Mouse (Mus musculus) ES-Bruce4 (cell line): Measurements from ENCODE around the gene Rnf19b. TPM values are rescaled to one million over a fixed set of nuclear protein-coding genes. Genes with fewer than 3 reads are reported as not detected.

Experiments used
- H3K27ac ChIP-seq: 2 replicates; pipeline ENCODE4 v1.5.1; 2012; ENCODE audit warnings: low read length, inconsistent platforms; ENCODE audit not compliant: insufficient read depth
- H3K27me3 ChIP-seq: 2 replicates; pipeline ENCODE4 v1.6.1; 2012; ENCODE audit warnings: mild to moderate bottlenecking, low read length, inconsistent platforms; ENCODE audit not compliant: control insufficient read depth, poor library complexity, insufficient read depth, severe bottlenecking
- H3K36me3 ChIP-seq: 2 replicates; pipeline ENCODE4 v1.6.1; 2012; ENCODE audit warnings: inconsistent platforms, mild to moderate bottlenecking, low read length, moderate library complexity; ENCODE audit not compliant: control insufficient read depth, poor library complexity, insufficient read depth, severe bottlenecking
- H3K4me1 ChIP-seq: one replicate; pipeline ENCODE4 v1.8.1; 2011; ENCODE audit warnings: low read length; ENCODE audit not compliant: control insufficient read depth, insufficient read depth
- H3K4me3 ChIP-seq: 2 replicates; pipeline ENCODE4 v1.5.1; 2011; ENCODE audit warnings: low read depth, mild to moderate bottlenecking, low read length
- H3K9ac ChIP-seq: 2 replicates; pipeline ENCODE4 v1.6.1; 2012; ENCODE audit warnings: low read depth, mild to moderate bottlenecking, inconsistent platforms; ENCODE audit not compliant: poor library complexity, severe bottlenecking
- H3K9me3 ChIP-seq: replicated peaks from 2 replicates; pipeline ENCODE4 v1.6.1; 2012; ENCODE audit warnings: mild to moderate bottlenecking, low read length, inconsistent platforms; ENCODE audit not compliant: control insufficient read depth, poor library complexity, insufficient read depth, severe bottlenecking
- CTCF ChIP-seq: IDR thresholded peaks from one replicate; pipeline ENCODE4 v1.8.1; 2011; ENCODE audit warnings: low read depth, low read length
- EP300 ChIP-seq: IDR thresholded peaks from 2 replicates; pipeline ENCODE4 v1.6.1; 2011; ENCODE audit warnings: low read depth, low read length; ENCODE audit not compliant: insufficient read depth
- POLR2A ChIP-seq: IDR thresholded peaks from one replicate; pipeline ENCODE4 v1.8.1; 2011; ENCODE audit warnings: low read length; ENCODE audit not compliant: insufficient read depth
- polyA plus RNA-seq: library from polyadenylated mRNA; stranded (reverse); fragments of >200 nt; gene quantifications from 2 replicates; pipeline ENCODE4 v1.2.4, GENCODE M21; 2011; ENCODE audit warnings: low read depth; ENCODE audit not compliant: missing spikeins, insufficient read depth, insufficient read length

Rnf19b gene
- polyA plus RNA-seq, 1 experiment, result 43.4 TPM

GRCm38 (mm10) chr4:129061486-129061885 is 3.4 kb downstream of the Rnf19b start:
- H3K27ac ChIP-seq, result no peak overlapping the region
- H3K9ac ChIP-seq, result no peak overlapping the region
- no peaks in the 10 kb centered on the region for H3K9me3 ChIP-seq
- no peaks in the 10 kb centered on the region for H3K4me1 ChIP-seq
- no peaks in the 10 kb centered on the region for H3K27me3 ChIP-seq
- H3K4me3 ChIP-seq, result no peak overlapping the region
- H3K36me3 ChIP-seq, result no peaks in the 10 kb centered on the region
- TF ChIP-seq CTCF, result no peak

- H3K27me3 ChIP-seq, result no peaks in the 10 kb centered on the region
- H3K4me3 ChIP-seq, result no peak overlapping the region
- no peak for TF ChIP-seq CTCF
These were observed 4.4 kb downstream of the Rnf19b start for GRCm38 (mm10) chr4:129062281-129063075.

GRCm38 (mm10) chr4:129065688-129066236 is 7.7 kb downstream of the Rnf19b start:
- no peak for TF ChIP-seq POLR2A
- no peak for TF ChIP-seq EP300
- TF ChIP-seq CTCF, result no peak
- Histone ChIP-seq H3K27ac (no peak overlapping the region), H3K36me3 (no peaks in the 10 kb centered on the region), H3K4me1 (peaks cover 2% of the 10 kb centered on the region), H3K9ac (no peak overlapping the region), H3K9me3 (no peaks in the 10 kb centered on the region), H3K4me3 (no peak overlapping the region), H3K27me3 (no peaks in the 10 kb centered on the region)

More at GRCm38 (mm10) chr4:129062281-129063075, 4.4 kb downstream of the Rnf19b start:
- H3K36me3 ChIP-seq, result no peaks in the 10 kb centered on the region
- no peak overlapping the region for H3K9ac ChIP-seq
- no peak overlapping the region for H3K27ac ChIP-seq
- peaks cover 1% of the 10 kb centered on the region for H3K4me1 ChIP-seq
- no peaks in the 10 kb centered on the region for H3K9me3 ChIP-seq

- no peaks in the 10 kb centered on the region for H3K27me3 ChIP-seq
- peaks cover 2% of the 10 kb centered on the region for H3K4me1 ChIP-seq
- no peak overlapping the region for H3K9ac ChIP-seq
- H3K27ac ChIP-seq, result peak overlapping the region; percentile 24; the same call in 1 of the 2 replicates
- H3K36me3 ChIP-seq, result 0 out of 2 replicates have a peak, but pooled peaks cover 1% of the 10 kb centered on the region
- TF ChIP-seq EP300, result no peak
- TF ChIP-seq CTCF, result no peak
- TF ChIP-seq POLR2A, result no peak
- no peak overlapping the region for H3K4me3 ChIP-seq
- no peaks in the 10 kb centered on the region for H3K9me3 ChIP-seq
These were observed 9.8 kb downstream of the Rnf19b start for GRCm38 (mm10) chr4:129067638-129068415.

DNA sequence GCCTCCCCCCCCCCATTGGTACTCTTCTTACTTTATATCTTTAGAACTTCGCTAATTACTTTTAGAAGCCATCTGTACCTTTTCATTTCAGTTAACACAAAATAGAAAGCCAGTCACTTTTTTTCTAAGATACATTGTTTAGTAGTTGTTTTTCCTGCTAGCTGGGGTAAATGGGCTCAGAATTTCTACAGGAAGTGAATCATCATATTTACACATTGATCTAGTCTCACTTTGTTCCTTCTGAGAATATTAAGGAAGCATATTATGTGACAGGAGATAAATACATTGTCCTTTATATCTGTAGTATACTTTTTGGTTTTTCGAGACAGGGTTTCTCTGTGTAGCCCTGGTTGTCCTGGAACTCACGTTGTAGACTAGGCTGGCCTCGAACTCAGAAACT is 10.8 kb downstream of the Rnf19b start:
- H3K4me1 ChIP-seq, result peaks cover 2% of the 10 kb centered on the region
- H3K4me3 ChIP-seq, result no peak overlapping the region
- H3K36me3 ChIP-seq, result peaks cover 7% of the 10 kb centered on the region
- H3K9ac ChIP-seq, result no peak overlapping the region
- no peaks in the 10 kb centered on the region for H3K27me3 ChIP-seq
- no peaks in the 10 kb centered on the region for H3K9me3 ChIP-seq
- H3K27ac ChIP-seq, result no peak overlapping the region
- TF ChIP-seq POLR2A (no peak), EP300 (no peak), CTCF (no peak)

GRCm38 (mm10) chr4:129079126-129079525 is 21.1 kb downstream of the Rnf19b start:
- peaks cover 37% of the 10 kb centered on the region for H3K36me3 ChIP-seq
- H3K9ac ChIP-seq, result no peak overlapping the region

More at GRCm38 (mm10) chr4:129079126-129079525, 21.1 kb downstream of the Rnf19b start:
- no peak overlapping the region for H3K27ac ChIP-seq
- no peaks in the 10 kb centered on the region for H3K27me3 ChIP-seq
- no peak for TF ChIP-seq CTCF
- no peak for TF ChIP-seq EP300
- TF ChIP-seq POLR2A, result no peak
- peaks cover 36% of the 10 kb centered on the region for H3K9me3 ChIP-seq
- H3K4me1 ChIP-seq, result no peaks in the 10 kb centered on the region
- H3K4me3 ChIP-seq, result no peak overlapping the region
